In the genomic region with DNA sequence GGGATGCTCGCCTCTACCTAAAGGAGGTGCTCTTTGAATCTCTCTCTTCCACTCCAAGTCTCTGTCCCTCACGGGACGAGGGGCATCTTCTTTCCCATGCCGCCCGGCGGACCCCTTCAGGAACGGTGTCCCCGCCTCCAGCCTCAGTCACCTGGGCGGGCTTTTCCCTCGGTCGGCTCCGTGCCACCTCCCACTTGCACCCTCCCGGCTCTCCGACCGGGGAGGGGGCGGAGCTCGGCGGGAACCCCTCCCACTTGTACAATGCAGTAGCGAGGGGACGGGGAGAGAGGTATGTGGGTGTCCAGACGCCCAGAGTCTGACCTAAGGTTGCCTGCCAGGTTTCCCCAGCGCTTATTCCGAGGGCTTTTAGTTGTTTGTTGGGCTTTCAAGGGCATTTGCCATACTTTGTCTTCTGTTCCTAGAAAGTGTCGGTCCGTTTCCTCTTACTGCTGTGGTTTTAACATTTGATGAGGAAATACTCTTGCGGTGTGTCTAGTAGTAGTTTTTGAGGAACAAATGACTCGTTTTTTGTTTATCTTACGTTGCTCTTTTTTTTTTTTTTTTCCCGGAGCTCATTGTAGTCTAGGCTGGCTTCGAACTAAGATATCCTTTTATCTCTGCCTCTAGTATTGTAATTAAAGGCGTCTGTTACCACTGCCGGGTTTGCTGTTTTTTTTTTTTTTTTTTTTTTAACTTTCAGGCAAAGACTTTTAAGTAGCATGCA, we compare ENCODE assay signal across 8 mouse cellular contexts. TPM values are rescaled to one million over a fixed set of nuclear protein-coding genes. Genes with fewer than 3 reads are reported as not detected.
DNase-seq lines count a peak whose midpoint lies in the region; ATAC-seq and TF ChIP-seq lines count a peak whose summit lies in the region.

No protein-coding gene starts in this region.

- TF ChIP-seq POLR2A in bone marrow, adult 2 months (IDR thresholded peaks at IDR 0.05; ENCODE audit: borderline replicate concordance, control insufficient read depth, low read depth, low read length): no peak; the same call in 1 of the 2 replicates
- TF ChIP-seq POLR2A in liver, adult 2 months (IDR thresholded peaks at IDR 0.05; ENCODE audit: extremely low read depth, insufficient read depth, low read length): 0 out of 2 replicates have a peak, but pooled peaks have one; percentile 24
- peak; percentile 21 for TF ChIP-seq POLR2A in myocyte (IDR thresholded peaks at IDR 0.05; ENCODE audit: insufficient read length, low read depth)

- peak overlapping the region; percentile 15 for H3ac ChIP-seq in myocyte (ENCODE audit: control insufficient read depth, insufficient read length)

- H3K9me3 ChIP-seq in embryonic facial prominence, embryonic 15.5 days (replicated peaks): no peaks in the 10 kb centered on the region
- H3K9me3 ChIP-seq in kidney, embryonic 14.5 days (ENCODE audit: control insufficient read depth, low read length): no peaks in the 10 kb centered on the region
- H3K9me3 ChIP-seq in stomach, embryonic 14.5 days (ENCODE audit: control insufficient read depth, low read depth, low read length): no peaks in the 10 kb centered on the region

- ATAC-seq in embryonic facial prominence, embryonic 15.5 days (ENCODE audit: insufficient number of reproducible peaks, low FRiP score, low TSS enrichment, low read depth): peak; percentile 80
- ATAC-seq in kidney, embryonic 14.5 days (ENCODE audit: low FRiP score, low TSS enrichment): peak; percentile 90
- ATAC-seq in stomach, embryonic 14.5 days (ENCODE audit: insufficient number of reproducible peaks, insufficient read depth, low FRiP score, low read depth): peak; percentile 83

- no peaks in the 10 kb centered on the region for H3K36me3 ChIP-seq in embryonic facial prominence, embryonic 15.5 days
- no peaks in the 10 kb centered on the region for H3K36me3 ChIP-seq in kidney, embryonic 14.5 days (ENCODE audit: control insufficient read depth, insufficient read depth, low read length)
- H3K36me3 ChIP-seq in liver, adult 2 months (ENCODE audit: control insufficient read depth, insufficient read depth, low read length): no peaks in the 10 kb centered on the region
- no peaks in the 10 kb centered on the region for H3K36me3 ChIP-seq in myocyte (ENCODE audit: control insufficient read depth, insufficient read depth)
- no peaks in the 10 kb centered on the region; the same call in 1 of the 2 replicates for H3K36me3 ChIP-seq in stomach, embryonic 14.5 days (ENCODE audit: control insufficient read depth, insufficient read depth, low read length)

- WGBS in bone marrow, adult 2 months: under 1% methylated on average over 32 of the region's 32 CpGs
- under 1% methylated on average over 32 of the region's 32 CpGs for WGBS in embryonic facial prominence, embryonic 15.5 days
- WGBS in kidney, embryonic 14.5 days: 1% methylated on average over 30 of the region's 32 CpGs
- under 1% methylated on average over 32 of the region's 32 CpGs for WGBS in liver, adult 2 months
- WGBS in stomach, embryonic 14.5 days: 1% methylated on average over 32 of the region's 32 CpGs

- H3K9ac ChIP-seq in embryonic facial prominence, embryonic 15.5 days: peak overlapping the region; percentile 95
- H3K9ac ChIP-seq in kidney, embryonic 14.5 days (ENCODE audit: low read depth, low read length): peak overlapping the region; percentile 93
- peak overlapping the region; percentile 94 for H3K9ac ChIP-seq in liver, adult 2 months (ENCODE audit: low read depth, low read length)
- peak overlapping the region; percentile 94 for H3K9ac ChIP-seq in stomach, embryonic 14.5 days (replicated peaks; ENCODE audit: low read depth, low read length)

- peak overlapping the region; percentile 83 for H3K4me3 ChIP-seq in bone marrow, adult 2 months (replicated peaks; ENCODE audit: control insufficient read depth, low read depth, low read length)
- peak overlapping the region; percentile 92 for H3K4me3 ChIP-seq in embryonic facial prominence, embryonic 15.5 days (replicated peaks)
- H3K4me3 ChIP-seq in kidney, embryonic 14.5 days (ENCODE audit: low read length): peak overlapping the region; percentile 86
- H3K4me3 ChIP-seq in liver, adult 2 months (ENCODE audit: insufficient read depth, low read depth, low read length): peak overlapping the region; percentile 97
- H3K4me3 ChIP-seq in myocyte: peak overlapping the region; percentile 58
- H3K4me3 ChIP-seq in stomach, embryonic 14.5 days (ENCODE audit: low read depth, low read length): peak overlapping the region; percentile 96

- H3K4me2 ChIP-seq in embryonic facial prominence, embryonic 15.5 days (replicated peaks): peak overlapping the region; percentile 60
- H3K4me2 ChIP-seq in kidney, embryonic 14.5 days (replicated peaks; ENCODE audit: low read depth, low read length): peak overlapping the region; percentile 59
- peak overlapping the region; percentile 90 for H3K4me2 ChIP-seq in myocyte (ENCODE audit: low read depth)
- H3K4me2 ChIP-seq in stomach, embryonic 14.5 days (replicated peaks; ENCODE audit: low read depth, low read length): peak overlapping the region; percentile 55

- DNase-seq in A20 (ENCODE audit: low read depth, low spot score): peak; percentile 95
- DNase-seq in heart, adult 9 months (ENCODE audit: low spot score in 2 of 2): peak; percentile 77 to 82
- DNase-seq in liver, adult 2 months (ENCODE audit: extremely low read depth, low read depth, low spot score): peak; percentile 78

- no peaks in the 10 kb centered on the region; the same call in 1 of the 2 replicates for H3K79me2 ChIP-seq in liver, adult 2 months (ENCODE audit: control insufficient read depth, insufficient read depth, low read length)
- H3K79me2 ChIP-seq in myocyte (ENCODE audit: control insufficient read depth, insufficient read depth): peaks cover 45% of the 10 kb centered on the region

- TF ChIP-seq CTCF in bone marrow, adult 2 months (IDR thresholded peaks at IDR 0.05; ENCODE audit: control insufficient read depth, insufficient read depth, low read length): no peak
- TF ChIP-seq CTCF in liver, adult 2 months (IDR thresholded peaks at IDR 0.05; ENCODE audit: low read depth, low read length): no peak

- H3K4me1 ChIP-seq in bone marrow, adult 2 months (ENCODE audit: control insufficient read depth, insufficient read depth, low read length): no peaks in the 10 kb centered on the region; the same call in 1 of the 2 replicates
- H3K4me1 ChIP-seq in embryonic facial prominence, embryonic 15.5 days: 0 out of 2 replicates have a peak, but pooled peaks cover 3% of the 10 kb centered on the region
- H3K4me1 ChIP-seq in kidney, embryonic 14.5 days (ENCODE audit: control insufficient read depth, insufficient read depth, low read length): no peaks in the 10 kb centered on the region; the same call in 1 of the 2 replicates
- H3K4me1 ChIP-seq in liver, adult 2 months (ENCODE audit: control insufficient read depth, insufficient read depth, low read length): peaks cover 8% of the 10 kb centered on the region; the same call in 1 of the 2 replicates
- no peaks in the 10 kb centered on the region for H3K4me1 ChIP-seq in stomach, embryonic 14.5 days (ENCODE audit: control insufficient read depth, insufficient read depth, low read length)

- H3K27ac ChIP-seq in bone marrow, adult 2 months (ENCODE audit: control insufficient read depth, insufficient read depth, low read depth, low read length, poor library complexity): peak overlapping the region; percentile 72
- peak overlapping the region; percentile 95 for H3K27ac ChIP-seq in embryonic facial prominence, embryonic 15.5 days (replicated peaks)
- peak overlapping the region; percentile 91 for H3K27ac ChIP-seq in kidney, embryonic 14.5 days (ENCODE audit: low read depth, low read length)
- peak overlapping the region; percentile 87 for H3K27ac ChIP-seq in liver, adult 2 months (replicated peaks; ENCODE audit: insufficient read depth, low read depth, low read length)
- H3K27ac ChIP-seq in stomach, embryonic 14.5 days (ENCODE audit: low read length): peak overlapping the region; percentile 96

- H3K27me3 ChIP-seq in embryonic facial prominence, embryonic 15.5 days: no peaks in the 10 kb centered on the region
- H3K27me3 ChIP-seq in kidney, embryonic 14.5 days (ENCODE audit: control insufficient read depth, insufficient read depth, low read length): no peaks in the 10 kb centered on the region
- H3K27me3 ChIP-seq in liver, adult 2 months (ENCODE audit: control insufficient read depth, insufficient read depth, low read length): no peaks in the 10 kb centered on the region
- H3K27me3 ChIP-seq in myocyte (ENCODE audit: control insufficient read depth, insufficient read depth, insufficient read length): no peaks in the 10 kb centered on the region
- H3K27me3 ChIP-seq in stomach, embryonic 14.5 days (ENCODE audit: control insufficient read depth, insufficient read depth, low read length): no peaks in the 10 kb centered on the region

TF ChIP-seq in myocyte, 11 proteins besides CTCF, POLR2A, EP300 and RAD21 (continues in another document):
- TF ChIP-seq POLR2AphosphoS2 (IDR thresholded peaks at IDR 0.05; ENCODE audit: insufficient read length, low read depth): no peak
- no peak for TF ChIP-seq MYOG (IDR thresholded peaks at IDR 0.05; ENCODE audit: control insufficient read depth in 1 of 3, insufficient read depth in 1 of 3, insufficient read length in 2 of 3, low read depth in 2 of 3)
- TF ChIP-seq USF1 (IDR thresholded peaks at IDR 0.05; ENCODE audit: low read depth): no peak
- TF ChIP-seq TCF3 (IDR thresholded peaks at IDR 0.05; ENCODE audit: insufficient read length, low read depth): no peak
- TF ChIP-seq MAX (IDR thresholded peaks at IDR 0.05; ENCODE audit: low read depth): no peak

RNA-seq across cellular contexts. Expression of a gene that starts 0.9 kb away (rescaled TPM):
- 8.0 and 21.5 TPM in 2 replicates for polyA plus RNA-seq in bone marrow, adult 2 months (2011; ENCODE audit: insufficient read depth, insufficient read length, low replicate concordance, missing spikeins)
- polyA plus RNA-seq in embryonic facial prominence, embryonic 15.5 days (2015; fragmentation: Nextera tagmentation; extraction: Ambion mirVana): 18.1 and 22.4 TPM in 2 replicates
- polyA plus RNA-seq in kidney, embryonic 14.5 days (2014; fragmentation: Nextera tagmentation; extraction: Ambion mirVana): 21.0 and 33.9 TPM in 2 replicates
- 14.2 and 14.9 TPM in 2 replicates for total RNA-seq in liver, adult 2 months (2014; rRNA removed)
- polyA plus RNA-seq in liver, adult 2 months (2012; rRNA removed): 7.7 and 12.0 TPM in 2 replicates
- 12.3 TPM for polyA plus RNA-seq in myocyte (2012; fragmentation: generic; extraction: Trizol)
- 20.6 and 27.2 TPM in 2 replicates for polyA plus RNA-seq in stomach, embryonic 14.5 days (2014; fragmentation: Nextera tagmentation; extraction: Ambion mirVana)

RNA-seq across cellular contexts. Expression of a gene that starts 33.5 kb away (rescaled TPM):
- polyA plus RNA-seq in bone marrow, adult 2 months (2011; ENCODE audit: insufficient read depth, insufficient read length, low replicate concordance, missing spikeins): 4.4 and 11.9 TPM in 2 replicates
- 6.5 and 6.9 TPM in 2 replicates for polyA plus RNA-seq in embryonic facial prominence, embryonic 15.5 days (2015; fragmentation: Nextera tagmentation; extraction: Ambion mirVana)
- polyA plus RNA-seq in kidney, embryonic 14.5 days (2014; fragmentation: Nextera tagmentation; extraction: Ambion mirVana): 7.5 and 7.9 TPM in 2 replicates
- total RNA-seq in liver, adult 2 months (2014; rRNA removed): 8.1 and 8.9 TPM in 2 replicates
- 16.4 and 21.5 TPM in 2 replicates for polyA plus RNA-seq in liver, adult 2 months (2012; rRNA removed)
- polyA plus RNA-seq in myocyte (2012; fragmentation: generic; extraction: Trizol): 5.3 TPM
- polyA plus RNA-seq in stomach, embryonic 14.5 days (2014; fragmentation: Nextera tagmentation; extraction: Ambion mirVana): 5.6 and 6.6 TPM in 2 replicates

Comparison
In these comparisons a context has a peak if more than half of its experiments do, and no peak if none do; other contexts are left out.
1. Peak in every context shown above with its lines: DNase-seq, ATAC-seq, H3K4me3 ChIP-seq and H3K27ac ChIP-seq.